Mouse (Mus musculus) midbrain, embryonic 14.5 days (tissue): ENCODE data around the gene Inpp5e. TPM values are rescaled to one million over a fixed set of nuclear protein-coding genes. Genes with fewer than 3 reads are reported as not detected.
A peak's percentile ranks its signal among the peaks of the same experiment; 100 is the strongest.

ENCODE experiments used
- ATAC-seq: fragments of 200-750 bp; cut with Nextera tagmentation; 2 replicates; pipeline ENCODE4 v1.8.0; 2017; ENCODE audit warnings: moderate number of reproducible peaks, moderate library complexity; ENCODE audit not compliant: low FRiP score, low TSS enrichment
- DNase-seq: peaks from one replicate; pipeline ENCODE4 v3.0.0-alpha.2; 2015
- H3K27ac ChIP-seq: fragments of 300-500 bp; sonication (generic); replicated peaks from 2 replicates; pipeline ENCODE4 v1.5.1; 2014; ENCODE audit warnings: mild to moderate bottlenecking, low read depth, low read length, moderate library complexity
- H3K27me3 ChIP-seq: fragments of 300-500 bp; sonication (generic); 2 replicates; pipeline ENCODE4 v1.6.1; 2014; ENCODE audit warnings: low read length, control low read depth, mixed read lengths; ENCODE audit not compliant: control insufficient read depth, insufficient read depth
- H3K36me3 ChIP-seq: fragments of 300-500 bp; sonication (generic); 2 replicates; pipeline ENCODE4 v1.6.1; 2014; ENCODE audit warnings: low read length, control low read depth; ENCODE audit not compliant: control insufficient read depth, insufficient read depth
- H3K4me1 ChIP-seq: fragments of 300-500 bp; sonication (generic); 2 replicates; pipeline ENCODE4 v1.6.1; 2014; ENCODE audit warnings: mild to moderate bottlenecking, antibody characterized with exemption, low read length, control low read depth; ENCODE audit not compliant: control insufficient read depth, insufficient read depth
- H3K4me2 ChIP-seq: fragments of 300-500 bp; sonication (generic); 2 replicates; pipeline ENCODE4 v1.6.1; 2014; ENCODE audit warnings: mild to moderate bottlenecking, low read length, moderate library complexity
- H3K4me3 ChIP-seq: fragments of 300-500 bp; sonication (generic); replicated peaks from 2 replicates; pipeline ENCODE4 v1.5.1; 2014; ENCODE audit warnings: low read depth, low read length
- H3K9ac ChIP-seq: fragments of 300-500 bp; sonication (generic); replicated peaks from 2 replicates; pipeline ENCODE4 v1.6.1; 2014; ENCODE audit warnings: mild to moderate bottlenecking, low read length, moderate library complexity
- H3K9me3 ChIP-seq: fragments of 300-500 bp; sonication (generic); 2 replicates; pipeline ENCODE4 v1.6.1; 2016; ENCODE audit warnings: low read length, control low read depth, mixed read lengths; ENCODE audit not compliant: control insufficient read depth
- WGBS: fragments of 180-500 bp; shearing (Covaris S2); extraction: QIAGEN DNeasy Blood & Tissue Kit; methylation state at CpG from one replicate; pipeline ENCODE4 v1.1.7; 2014; 5-methylcytosine and 5-hydroxymethylcytosine counted together
- polyA plus RNA-seq: library from polyadenylated mRNA; unstranded; fragments of >200 nt; fragmentation: Nextera tagmentation; extraction: Ambion mirVana; gene quantifications from 2 replicates; pipeline ENCODE4 v1.2.1, GENCODE M21; 2014

The Inpp5e gene
- polyA plus RNA-seq, 1 experiment from 2014 or later, result 26.3 TPM

GRCm38 (mm10) chr2:26353066-26353980 is 55.7 kb downstream of the Inpp5e start:
- DNase-seq (no peak), ATAC-seq (no peak)
- peaks cover 20% of the 10 kb centered on the region for H3K4me1 ChIP-seq
- H3K27me3 ChIP-seq, result no peaks in the 10 kb centered on the region
- peak overlapping the region; percentile 92; the same call in 1 of the 2 replicates for H3K9ac ChIP-seq
- peak overlapping the region; percentile 80 for H3K4me3 ChIP-seq
- 90% methylated on average over 11 of the region's 11 CpGs for WGBS
- peaks cover 22% of the 10 kb centered on the region for H3K36me3 ChIP-seq
- H3K4me2 ChIP-seq, result peak overlapping the region; percentile 82
- no peak overlapping the region for H3K27ac ChIP-seq
- no peaks in the 10 kb centered on the region for H3K9me3 ChIP-seq

DNA sequence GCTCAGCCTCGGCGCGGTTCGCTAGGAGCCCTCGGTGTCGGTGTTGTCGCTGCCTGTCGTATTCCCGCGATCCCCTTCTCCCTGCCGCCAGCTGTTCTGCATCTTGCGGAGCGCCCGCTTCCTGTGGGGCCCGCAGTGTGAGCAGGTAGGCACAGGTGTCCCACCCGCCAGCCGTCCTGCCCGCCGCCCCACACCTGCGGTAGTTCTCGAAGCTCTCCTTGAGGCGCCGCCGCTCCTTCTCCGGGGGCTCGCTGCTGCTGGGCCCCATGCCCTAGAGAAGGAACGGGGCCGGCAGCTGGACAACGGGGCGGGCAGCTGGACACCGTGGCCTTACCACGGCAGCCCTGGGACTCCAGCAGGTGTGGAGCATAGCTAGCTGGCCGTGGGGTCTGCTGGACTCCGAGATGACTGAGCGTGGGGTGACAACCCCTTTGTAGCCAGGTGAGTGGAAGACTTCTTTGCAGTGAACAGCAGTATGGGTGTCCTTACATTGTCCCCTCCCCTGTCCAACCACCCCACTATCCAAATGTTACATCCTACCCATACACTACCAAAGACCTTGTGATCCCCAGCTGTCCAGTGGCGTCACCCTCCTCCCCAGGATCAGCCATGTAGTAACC is 56.6 kb downstream of the Inpp5e start:
- DNase-seq, result no peak
- Histone ChIP-seq H3K4me3 (peak overlapping the region; percentile 80), H3K9me3 (no peaks in the 10 kb centered on the region)

DNA sequence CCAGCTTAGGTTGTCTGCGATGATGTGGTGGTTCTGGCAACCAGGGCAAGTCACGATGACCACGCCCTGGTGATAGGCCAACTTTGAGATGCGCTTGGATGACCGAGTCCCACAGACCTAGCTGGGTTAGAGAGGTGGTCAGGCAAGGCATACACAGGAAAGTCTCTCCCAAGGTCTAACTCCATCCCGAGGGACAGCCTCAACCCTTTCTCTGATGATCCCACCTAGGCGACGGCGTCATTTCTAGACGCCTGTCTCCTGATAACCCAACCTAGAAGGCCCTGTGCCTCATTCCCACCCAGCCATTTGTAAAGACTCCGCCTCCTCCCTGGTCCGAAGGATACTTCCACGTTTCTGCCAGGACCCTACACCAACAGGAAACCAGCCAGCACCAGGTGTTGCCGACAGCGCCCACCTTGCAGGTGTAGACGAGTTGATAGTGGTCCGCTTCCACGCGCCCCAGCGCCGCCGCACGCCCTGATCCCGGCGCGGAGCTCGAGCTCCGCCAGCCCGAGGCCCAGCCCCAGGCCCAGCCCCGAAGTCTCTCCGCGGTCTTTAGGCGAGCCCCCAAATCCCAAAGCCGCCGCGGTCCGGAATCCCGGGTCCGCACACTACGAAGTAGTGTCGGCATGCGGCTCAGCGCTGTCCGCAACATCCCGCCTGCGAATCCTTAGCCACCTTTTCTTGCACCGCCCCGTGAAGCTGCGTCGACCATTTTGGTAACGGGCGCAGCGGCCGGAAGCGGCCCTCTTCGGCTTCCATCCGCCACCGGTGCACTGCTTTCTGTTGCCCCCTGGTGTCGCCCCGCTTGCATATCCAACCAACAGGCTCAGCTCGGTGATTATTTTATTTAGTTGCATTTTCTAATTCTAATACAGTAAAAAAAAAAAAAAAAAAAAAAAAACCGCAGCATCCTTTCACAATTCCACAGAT is 57.4 kb downstream of the Inpp5e start, which contains the start of gene Dnlz:
TSS of gene Dnlz (minus strand) at position 753 of the 933 bp plus-strand sequence.
- DNase-seq, result peak; percentile 97
- Histone ChIP-seq H3K4me2 (peak within 1 kb of the TSS; percentile 82), H3K9me3 (no peaks in the 10 kb centered on the region), H3K27ac (peak within 1 kb of the TSS; percentile 91), H3K27me3 (no peaks in the 10 kb centered on the region), H3K9ac (peak within 1 kb of the TSS; percentile 92), H3K36me3 (peaks cover 39% of the 10 kb centered on the region), H3K4me3 (peak within 1 kb of the TSS; percentile 80), H3K4me1 (peaks cover 20% of the 10 kb centered on the region)
- 2% methylated on average over 62 of the region's 62 CpGs for WGBS
- ATAC-seq, result peak; percentile 85

More for the DNA sequence above, 56.6 kb downstream of the Inpp5e start:
- Histone ChIP-seq H3K27ac (peak overlapping the region; percentile 91), H3K27me3 (no peaks in the 10 kb centered on the region), H3K36me3 (peaks cover 31% of the 10 kb centered on the region), H3K9ac (peak overlapping the region; percentile 92), H3K4me2 (peak overlapping the region; percentile 82), H3K4me1 (peaks cover 20% of the 10 kb centered on the region)
- peak; percentile 53 for ATAC-seq
- 2% methylated on average over 36 of the region's 36 CpGs for WGBS

- peaks cover 70% of the 10 kb centered on the region for H3K36me3 ChIP-seq
- 79% methylated on average over 6 of the region's 6 CpGs for WGBS
- no peak for DNase-seq
- no peak overlapping the region for H3K4me3 ChIP-seq
- ATAC-seq, result no peak
- no peaks in the 10 kb centered on the region for H3K9me3 ChIP-seq
- H3K4me1 ChIP-seq, result peaks cover 19% of the 10 kb centered on the region
- H3K27me3 ChIP-seq, result no peaks in the 10 kb centered on the region
- H3K9ac ChIP-seq, result no peak overlapping the region
- no peak overlapping the region for H3K4me2 ChIP-seq
- H3K27ac ChIP-seq, result no peak overlapping the region
These were observed 60.8 kb downstream of the Inpp5e start for GRCm38 (mm10) chr2:26348241-26348640.

Other genes with a start within 250 kb of the Inpp5e start
- not detected in 2 replicates for gene Lhx3, start 200.9 kb downstream of the Inpp5e start, polyA plus RNA-seq
- 11.9 and 15.5 TPM in 2 replicates for gene Qsox2, start 171.7 kb downstream of the Inpp5e start, polyA plus RNA-seq
- gene Ccdc187, start 114.6 kb downstream of the Inpp5e start, polyA plus RNA-seq, result 0.11 and 0.20 TPM in 2 replicates
- 99.4 and 121 TPM in 2 replicates for gene Gpsm1, start 93.7 kb downstream of the Inpp5e start, polyA plus RNA-seq
- gene Dnlz, start 57.1 kb downstream of the Inpp5e start, polyA plus RNA-seq, result 27.9 and 28.1 TPM in 2 replicates
- 1.5 and 1.7 TPM in 2 replicates for gene Card9, start 48.3 kb downstream of the Inpp5e start, polyA plus RNA-seq
- gene Snapc4, start 28.6 kb downstream of the Inpp5e start, polyA plus RNA-seq, result 25.3 and 30.7 TPM in 2 replicates
- gene Entr1, start 19.9 kb downstream of the Inpp5e start, polyA plus RNA-seq, result 143 and 161 TPM in 2 replicates
- gene Pmpca, start 19.9 kb downstream of the Inpp5e start, polyA plus RNA-seq, result 68.0 and 80.9 TPM in 2 replicates
- gene Sec16a, start 36.0 kb upstream of the Inpp5e start, polyA plus RNA-seq, result 24.3 and 32.4 TPM in 2 replicates
- 22.0 and 33.9 TPM in 2 replicates for gene Notch1, start 107.5 kb upstream of the Inpp5e start, polyA plus RNA-seq
- 36.7 and 51.1 TPM in 2 replicates for gene Egfl7, start 170.8 kb upstream of the Inpp5e start, polyA plus RNA-seq
- gene Gm20532, start 177.4 kb upstream of the Inpp5e start, polyA plus RNA-seq, result not detected in 2 replicates
- gene Agpat2, start 195.2 kb upstream of the Inpp5e start, polyA plus RNA-seq, result 1.8 and 3.8 TPM in 2 replicates
- 123 and 160 TPM in 2 replicates for gene Fam69b, start 219.3 kb upstream of the Inpp5e start, polyA plus RNA-seq